Mouse (Mus musculus) thymus, postnatal 10 days (tissue): ENCODE results near the gene Supt6.

Source experiments
- DNase-seq, 2 experiments: peaks; one replicate each; pipeline ENCODE4 v3.0.0; 2021; ENCODE audit warnings: low spot score in 2 of 2

The Supt6 gene

DNA sequence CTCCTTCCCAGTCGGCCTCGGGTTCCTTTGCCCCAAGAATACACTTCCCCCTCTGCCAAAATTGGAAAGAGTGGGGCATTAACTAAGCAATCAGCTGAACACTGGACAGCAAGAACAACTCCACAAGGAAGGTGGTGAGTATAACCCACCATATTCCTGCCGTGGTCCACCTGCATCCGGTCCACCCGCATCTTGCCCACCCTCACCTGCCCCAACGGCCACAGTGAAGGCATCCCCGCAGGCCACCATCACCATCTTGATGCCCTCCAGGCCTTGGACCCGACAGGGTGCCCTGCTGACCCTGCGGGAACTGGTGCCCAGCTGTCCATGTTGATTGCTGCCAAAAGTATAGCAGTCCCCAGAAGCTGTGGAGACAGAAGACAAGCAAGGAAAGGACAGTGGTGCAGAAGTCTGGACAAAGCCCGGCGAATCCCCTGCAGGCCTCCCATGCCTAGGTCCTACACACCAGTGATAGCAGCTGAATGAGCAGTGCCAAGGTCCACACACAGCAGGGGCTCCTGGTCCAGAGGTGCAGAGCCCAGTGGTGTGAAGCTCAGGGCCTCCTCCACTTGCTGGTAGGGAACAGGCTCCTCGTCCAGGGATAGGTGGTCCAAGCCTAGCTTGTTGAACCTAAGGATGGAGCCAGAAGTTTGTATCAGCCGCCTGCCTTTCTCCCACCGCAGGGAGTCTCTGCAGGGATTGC, 78.4 kb downstream of the Supt6 start:
- DNase-seq = no peak

DNA sequence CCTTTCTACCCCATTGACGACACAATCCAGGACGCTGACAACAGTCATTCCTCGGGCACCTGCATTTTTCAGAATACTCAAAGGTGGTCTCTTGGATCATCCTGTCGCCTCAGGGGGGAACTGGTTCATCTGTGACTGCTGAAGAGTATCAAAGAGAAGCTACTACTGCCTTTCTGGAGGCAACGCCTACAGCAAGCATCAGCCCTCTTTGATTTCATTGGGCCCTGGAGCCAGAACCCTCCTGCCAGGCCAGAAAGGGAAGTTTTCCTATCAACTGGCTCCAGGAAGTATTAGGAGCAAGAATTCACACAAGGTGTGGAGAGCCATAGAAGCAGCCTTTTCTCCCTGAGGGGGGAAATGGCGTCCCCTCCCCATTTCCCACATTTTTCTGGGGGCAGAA, 79.1 kb downstream of the Supt6 start:
- DNase-seq = no peak

DNA sequence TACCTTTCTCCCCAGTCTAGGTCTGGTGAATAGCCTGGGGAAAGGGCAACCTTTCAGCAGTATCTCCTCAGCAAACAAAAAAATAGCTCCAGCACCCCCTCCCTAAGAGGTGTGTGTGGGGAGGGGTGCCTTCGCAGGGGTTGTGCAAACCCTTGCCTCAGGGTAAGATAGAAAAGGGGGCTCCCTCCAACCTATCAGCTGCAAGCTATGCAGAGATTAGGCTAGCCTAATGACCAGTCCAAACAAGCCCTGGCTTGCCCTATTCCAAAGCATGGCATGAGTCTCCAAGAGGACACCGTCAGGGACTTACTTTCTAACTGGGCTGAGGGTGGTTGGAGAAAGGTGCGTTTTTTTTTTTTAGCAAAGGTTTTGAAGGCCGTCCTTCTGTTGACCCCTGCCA, 79.6 kb downstream of the Supt6 start:
- DNase-seq = no peak

DNA sequence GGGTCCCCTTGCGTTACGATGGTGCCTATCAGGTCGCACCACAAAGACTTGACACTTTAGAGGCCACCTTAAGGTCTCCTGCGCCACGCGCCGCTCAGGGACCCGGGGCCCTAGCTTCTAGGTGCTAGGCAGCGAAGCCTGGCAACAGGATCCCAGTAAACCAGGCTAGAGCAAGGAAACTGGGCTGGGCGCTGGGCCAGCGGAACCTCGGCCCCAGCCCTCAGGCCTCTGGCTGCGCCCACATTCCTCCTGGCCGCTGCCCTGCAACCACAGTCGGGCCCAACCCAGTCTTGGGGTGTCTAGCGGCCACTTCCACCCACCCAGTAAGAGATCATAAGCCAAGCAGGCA, 80.1 kb downstream of the Supt6 start:
- DNase-seq = no peak

DNA sequence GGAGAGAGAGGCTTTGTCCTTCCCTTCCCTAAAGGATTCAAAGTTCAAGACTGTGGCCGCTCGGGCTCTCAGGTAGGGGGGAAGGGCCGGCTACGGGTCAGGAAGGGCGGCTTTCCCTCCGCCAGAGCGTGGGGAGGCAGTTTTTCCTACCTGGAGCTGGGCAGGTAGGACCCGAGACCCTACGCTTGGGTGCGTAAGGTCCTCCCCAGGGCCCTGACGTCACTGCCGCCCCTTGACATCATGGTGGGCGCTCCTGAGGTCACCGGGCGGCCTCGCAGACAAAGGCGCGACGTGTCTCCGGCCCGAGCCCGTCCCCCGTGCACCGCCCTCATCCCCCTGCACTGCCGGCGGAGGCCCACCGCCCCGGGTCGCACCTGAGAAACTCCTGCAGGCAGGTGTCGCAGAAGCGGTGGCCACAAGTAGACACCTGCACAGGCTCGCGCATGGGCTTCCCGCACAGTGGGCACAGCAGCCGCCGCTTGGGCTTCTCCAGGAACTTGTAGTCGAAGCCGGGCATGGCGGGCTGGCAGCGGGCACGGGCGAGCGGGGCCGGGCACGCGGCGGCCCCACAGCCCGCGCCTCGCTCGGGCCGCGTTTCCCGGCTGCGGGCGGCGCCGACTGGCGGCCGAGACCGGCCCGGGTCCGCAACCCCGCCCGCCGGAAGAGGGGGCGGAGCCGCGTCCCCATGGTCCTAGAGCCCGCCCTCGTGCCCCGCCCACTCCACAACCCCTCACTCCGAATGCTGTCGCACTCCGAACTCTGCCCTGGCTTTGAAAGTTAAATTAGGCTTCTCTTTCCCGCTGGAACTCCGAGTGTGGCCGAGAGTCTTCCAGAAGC, 80.6 kb downstream of the Supt6 start, which contains the start of gene Traf4:
TSS of gene Traf4 (minus strand) at position 666 of the 837 bp plus-strand sequence.
- peak; percentile 75 to 88 for DNase-seq

DNA sequence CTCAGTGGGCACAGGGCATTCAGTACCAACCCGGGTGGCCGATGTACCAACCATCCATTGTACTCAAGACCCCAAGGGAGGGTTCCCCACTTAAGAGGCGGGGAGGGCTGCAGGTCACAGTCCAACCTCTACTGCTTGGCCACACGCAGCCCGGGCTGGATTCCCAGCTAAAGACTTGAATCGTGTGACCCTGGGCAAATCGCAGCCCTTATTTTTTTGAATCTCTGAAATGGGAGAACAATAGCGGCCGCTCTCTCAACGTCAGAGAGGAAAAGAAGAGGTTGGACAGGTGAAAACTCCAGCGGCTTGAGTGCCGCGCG, 81.2 kb downstream of the Supt6 start:
- DNase-seq = no peak

DNA sequence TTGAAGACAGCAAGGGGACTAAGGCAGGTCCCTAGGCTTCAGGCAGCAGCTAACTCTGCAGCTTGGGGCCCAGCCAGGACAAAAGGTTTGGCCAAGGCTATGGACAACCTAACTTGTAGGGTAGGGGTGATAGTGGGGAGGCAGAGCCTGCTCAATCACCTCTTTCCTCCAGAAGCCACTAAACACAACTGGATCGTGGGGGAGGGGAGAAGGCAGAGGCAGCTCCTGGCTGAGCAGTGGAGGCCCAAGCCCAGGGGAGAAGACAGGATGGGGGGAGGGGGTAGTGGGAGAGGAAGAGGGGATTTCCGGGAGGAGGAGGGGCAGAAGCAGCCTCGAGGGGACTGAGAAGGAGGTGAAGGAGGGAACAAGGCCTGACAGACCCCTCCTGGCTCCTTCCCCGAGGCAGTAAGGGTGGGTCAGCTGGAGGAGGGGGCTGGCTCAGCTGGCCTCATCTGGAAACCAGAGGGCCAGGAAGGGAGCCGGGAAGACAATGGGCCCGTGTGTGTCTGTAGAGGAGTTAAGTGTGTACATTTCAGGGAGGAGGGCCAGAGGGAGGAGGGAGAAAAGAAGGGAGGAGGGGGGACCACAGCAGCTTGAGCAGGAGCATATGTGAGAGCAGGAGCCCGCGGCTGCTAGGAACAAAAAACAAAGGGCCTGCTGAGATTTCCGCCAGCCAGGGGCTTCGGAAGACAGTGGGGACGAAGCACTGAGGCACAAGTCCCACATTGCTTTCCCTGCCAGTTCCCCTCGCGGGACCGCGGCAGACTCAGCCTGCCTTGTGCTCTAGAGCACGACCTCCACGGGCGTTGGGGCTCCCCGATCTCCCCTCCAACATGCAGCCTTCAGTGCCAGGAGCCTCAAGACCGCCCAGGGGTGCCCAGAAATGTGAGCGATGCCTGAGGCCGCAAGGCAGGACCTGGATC, 81.8 kb downstream of the Supt6 start:
- peak; percentile 74 to 79 for DNase-seq

DNA sequence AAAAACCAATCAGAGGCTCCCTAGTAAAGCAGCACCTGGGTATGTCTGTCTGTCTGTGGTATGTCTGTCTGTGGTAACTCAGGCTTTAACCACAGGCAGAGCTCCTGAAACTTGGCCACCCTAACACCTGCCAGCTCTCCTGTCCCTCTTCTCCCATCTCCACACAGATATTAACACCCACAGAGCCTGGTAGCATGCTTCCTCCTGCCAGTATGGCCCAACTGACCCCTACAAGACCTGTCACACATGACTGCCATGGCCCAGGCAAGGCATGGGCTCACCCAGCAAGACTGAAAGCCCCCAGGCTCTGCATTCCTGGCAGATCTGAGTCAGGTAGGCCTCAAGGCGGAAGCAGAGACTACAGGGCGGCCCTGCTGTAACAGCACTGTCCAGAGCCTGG, 82.7 kb downstream of the Supt6 start:
- DNase-seq = no peak

DNA sequence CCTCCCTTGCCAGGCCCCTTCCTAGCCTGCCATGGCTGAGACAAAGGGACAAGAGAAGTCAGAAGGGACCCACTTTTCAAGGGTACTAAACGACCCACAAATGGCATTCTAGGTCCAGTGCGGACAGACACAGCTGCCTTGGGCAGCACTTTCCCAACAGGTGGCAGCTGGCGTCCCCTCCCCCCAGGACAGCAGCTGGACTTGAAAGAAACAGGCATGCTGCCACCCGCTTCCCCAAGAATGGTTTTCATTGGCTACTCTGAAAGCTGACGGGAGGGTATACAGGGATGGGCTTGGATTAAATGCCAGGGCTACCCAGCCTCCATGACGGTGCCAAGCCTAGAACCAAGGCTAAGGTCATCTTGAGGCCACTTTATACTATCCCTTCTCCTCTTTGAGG, 83.3 kb downstream of the Supt6 start:
- DNase-seq = no peak

DNA sequence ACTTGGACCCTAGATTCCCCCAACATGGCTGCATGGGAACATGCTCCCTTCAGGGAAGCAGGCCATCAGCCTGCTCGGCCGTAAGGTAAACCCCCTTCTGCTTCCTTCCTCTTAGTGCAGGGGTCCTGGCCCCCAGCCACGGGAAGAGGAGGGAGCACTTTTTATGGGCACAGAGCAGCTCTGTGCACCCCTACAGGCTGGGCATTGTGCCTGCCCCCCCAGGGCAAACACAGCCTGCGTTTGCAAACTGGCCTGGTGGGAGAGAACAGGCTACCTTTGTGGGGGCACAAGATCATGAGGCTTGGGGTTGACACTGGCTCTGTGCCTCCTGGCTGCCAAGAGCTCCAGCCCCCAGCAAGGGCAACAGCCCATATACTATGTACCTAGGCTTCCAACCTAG, 83.8 kb downstream of the Supt6 start:
- DNase-seq = no peak

DNA sequence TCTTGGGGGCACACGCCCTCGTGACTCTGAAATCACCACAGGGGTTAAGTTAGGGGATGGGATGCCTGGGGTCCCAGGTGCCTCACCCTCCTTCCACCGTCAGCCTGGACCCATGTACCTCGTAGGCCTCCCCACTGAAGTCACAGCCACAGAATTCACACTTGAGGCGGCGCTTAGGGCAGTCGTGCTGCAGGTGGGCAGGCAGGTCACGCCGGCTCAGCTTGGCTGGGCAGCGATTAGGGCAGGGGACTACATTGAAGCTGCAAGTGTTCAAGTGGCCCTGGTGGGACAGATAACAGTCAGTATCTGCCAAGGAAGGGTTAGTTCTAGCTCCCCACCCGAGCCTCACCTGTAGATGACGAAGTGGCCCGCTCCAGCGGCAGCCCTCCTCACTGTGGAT, 84.6 kb downstream of the Supt6 start:
- no peak for DNase-seq

DNA sequence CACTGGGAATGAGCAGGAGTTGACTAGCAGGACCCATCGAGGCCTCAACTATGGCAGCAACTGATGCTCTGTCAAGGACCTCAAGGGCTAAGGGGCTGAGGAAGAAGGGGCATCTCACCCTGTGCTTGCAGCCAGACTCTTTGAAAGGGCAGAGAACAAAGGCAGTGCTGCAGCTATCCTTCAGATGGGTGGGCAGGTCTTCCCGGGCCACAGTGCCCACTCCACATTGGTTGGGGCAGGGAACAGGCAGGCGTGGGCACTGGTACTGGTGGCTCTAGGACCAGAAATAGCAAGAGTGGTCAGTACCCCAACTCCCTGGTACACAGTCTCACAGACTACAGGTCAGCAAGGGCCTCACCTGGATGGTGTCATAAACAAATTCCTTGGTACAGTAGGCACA, 85.1 kb downstream of the Supt6 start:
- DNase-seq = no peak

DNA sequence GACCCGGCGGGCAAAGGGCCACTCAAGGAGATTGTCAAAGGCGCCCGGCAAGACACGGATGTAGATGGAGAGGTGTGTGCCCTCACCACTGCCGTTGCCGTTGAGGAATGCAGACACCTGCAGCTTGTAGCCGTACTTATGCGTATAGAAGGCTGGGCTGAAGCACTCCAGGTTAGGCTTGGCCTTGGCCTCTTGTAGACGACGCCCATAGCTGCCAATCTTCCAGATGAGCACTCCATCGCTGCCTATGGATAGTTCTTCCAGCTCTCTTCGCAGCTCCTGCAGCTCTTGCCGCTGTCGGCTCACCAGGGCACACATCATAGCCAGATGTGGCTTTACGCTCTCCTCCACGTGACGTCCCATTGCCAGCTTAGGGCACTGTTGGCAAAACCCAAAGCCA, 85.6 kb downstream of the Supt6 start:
- no peak for DNase-seq

DNA sequence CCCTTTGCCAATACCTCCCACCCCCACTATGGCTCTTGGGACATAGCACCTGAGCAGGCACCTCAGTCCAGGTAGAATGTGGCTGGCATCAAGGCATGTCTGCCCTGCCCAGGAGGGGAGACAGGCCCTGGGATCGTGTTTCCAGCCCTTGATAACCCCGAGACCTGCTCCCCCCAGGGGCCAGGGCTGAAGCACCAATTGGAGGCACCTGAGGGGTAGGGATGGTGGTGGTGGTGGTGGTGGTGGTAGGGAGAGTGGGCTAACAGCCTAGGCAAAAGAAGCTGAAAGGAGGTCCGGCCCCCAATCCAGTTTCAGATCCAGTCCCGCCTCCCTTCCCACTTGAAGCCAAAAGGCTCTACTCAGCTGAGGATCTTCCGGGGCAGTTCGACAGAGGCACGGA, 86.2 kb downstream of the Supt6 start:
- no peak for DNase-seq

DNA sequence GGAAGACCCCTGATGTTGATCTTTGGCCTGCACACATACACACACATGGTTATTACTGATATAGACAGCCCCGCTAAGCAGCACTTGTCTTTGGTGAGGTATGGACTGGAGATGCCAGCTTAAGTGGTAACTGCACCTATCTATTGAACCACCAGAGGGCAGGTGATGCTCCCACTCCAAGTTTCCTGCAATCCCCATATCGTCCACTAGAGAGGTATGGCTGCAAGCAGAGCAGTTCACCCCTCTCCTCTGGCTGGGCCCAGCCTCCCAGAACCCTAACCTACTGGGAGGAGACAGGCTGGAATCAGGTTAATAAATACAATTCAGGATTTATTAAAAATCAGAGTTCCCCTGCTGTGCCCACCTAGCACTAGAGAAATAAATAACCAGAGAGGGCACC, 86.7 kb downstream of the Supt6 start:
- DNase-seq = peak; percentile 73 to 87
